Mouse (Mus musculus) ovary, adult 18-20 months (tissue): ENCODE results near the gene Alox8.

Experiments
- DNase-seq: peaks from one replicate; pipeline ENCODE4 v3.0.0; 2022; ENCODE audit warnings: low spot score, mixed read lengths

The Alox8 gene

GRCm38 (mm10) chr11:69179512-69179911, 18.1 kb downstream of the Alox8 start:
- no peak for DNase-seq

- no peak for DNase-seq
Observed at GRCm38 (mm10) chr11:69178525-69178924, 19.1 kb downstream of the Alox8 start.

GRCm38 (mm10) chr11:69174722-69175121, 22.9 kb downstream of the Alox8 start:
- DNase-seq: peak; percentile 50

DNA sequence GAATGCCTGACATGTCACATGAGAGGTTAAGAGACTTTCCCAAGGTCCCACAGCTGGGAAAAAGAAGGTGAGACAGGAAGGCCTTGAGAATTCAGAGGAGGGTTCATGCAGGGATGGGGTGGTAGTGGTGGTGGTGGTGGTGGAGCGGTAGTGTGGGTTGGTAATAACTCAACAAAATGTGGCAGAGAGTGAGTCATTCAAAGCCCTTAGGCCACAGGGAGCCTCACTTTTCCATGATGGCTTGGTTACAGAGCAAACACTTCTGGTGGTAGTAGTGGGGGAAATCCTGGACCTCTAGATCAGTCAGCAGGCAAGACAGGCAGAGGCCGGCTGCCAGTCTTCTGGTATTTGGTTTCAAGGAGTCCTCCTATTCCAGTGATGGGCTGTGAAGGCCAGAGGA, 25.0 kb downstream of the Alox8 start:
- no peak for DNase-seq

DNA sequence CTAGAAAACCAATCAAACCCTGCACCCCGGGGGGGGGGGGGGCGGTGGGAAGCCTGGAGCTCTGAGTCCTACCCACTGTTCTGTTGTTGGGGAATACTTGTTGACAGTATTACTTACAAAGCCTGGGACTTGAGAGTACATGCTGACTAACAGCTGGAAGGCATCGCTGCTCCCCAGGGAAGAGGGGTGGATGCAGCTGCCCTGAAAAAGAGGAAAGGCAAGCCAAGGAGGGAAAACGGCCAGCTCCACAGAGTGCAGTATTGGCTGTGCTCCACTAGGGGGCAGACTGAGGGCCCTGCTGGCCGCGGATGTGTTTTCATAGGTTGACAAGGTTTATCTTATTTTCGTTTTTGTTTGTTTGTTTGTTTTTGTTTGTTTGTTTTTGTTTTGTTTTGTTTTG, 26.0 kb downstream of the Alox8 start:
- DNase-seq: peak; percentile 41

DNA sequence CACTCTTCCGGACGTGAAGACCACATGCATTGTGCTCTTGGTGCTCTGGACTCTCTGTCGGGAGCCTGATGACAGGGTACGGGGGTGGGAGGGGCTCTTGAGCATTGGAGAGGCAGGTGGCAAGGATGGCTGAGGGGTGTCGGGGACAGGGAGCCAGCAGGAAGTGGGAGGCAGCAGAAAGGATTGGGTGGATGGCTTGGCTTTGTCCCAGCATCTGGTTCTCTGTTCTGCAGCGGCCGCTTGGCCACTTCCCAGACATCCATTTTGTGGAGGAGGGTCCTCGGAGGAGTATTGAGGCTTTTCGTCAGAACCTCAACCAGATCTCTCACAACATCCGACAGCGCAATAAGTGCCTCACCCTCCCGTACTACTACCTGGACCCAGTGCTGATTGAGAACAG, 28.3 kb downstream of the Alox8 start:
- DNase-seq: no peak

DNA sequence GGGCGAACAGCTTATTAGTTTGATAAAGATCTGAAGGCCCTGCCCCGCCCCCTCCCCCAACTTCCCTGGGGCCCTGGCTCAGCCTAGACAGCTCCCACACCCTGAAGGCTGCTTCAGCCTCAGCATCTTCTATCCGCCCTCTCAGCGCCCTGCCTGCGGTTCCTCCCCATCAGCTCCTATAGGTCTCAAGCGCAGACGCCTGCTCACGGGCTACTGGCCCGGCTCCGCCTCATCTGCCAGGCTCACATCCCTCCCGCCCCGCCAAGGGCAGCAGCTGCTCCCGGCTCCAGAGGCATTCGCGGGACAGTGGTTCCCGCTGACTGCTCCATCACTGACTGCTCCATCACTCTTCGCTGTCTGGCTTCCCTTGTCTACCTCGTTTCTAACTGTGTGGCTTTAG, 40.8 kb downstream of the Alox8 start, which contains the start of gene Alox12b:
Alox12b (plus strand) TSS at position 190 of the 400 bp plus-strand sequence.
- DNase-seq: no peak

- no peak for DNase-seq
Observed at GRCm38 (mm10) chr11:69155351-69155750, 42.3 kb downstream of the Alox8 start.

GRCm38 (mm10) chr11:69153831-69154230, 43.8 kb downstream of the Alox8 start:
- DNase-seq: no peak

DNA sequence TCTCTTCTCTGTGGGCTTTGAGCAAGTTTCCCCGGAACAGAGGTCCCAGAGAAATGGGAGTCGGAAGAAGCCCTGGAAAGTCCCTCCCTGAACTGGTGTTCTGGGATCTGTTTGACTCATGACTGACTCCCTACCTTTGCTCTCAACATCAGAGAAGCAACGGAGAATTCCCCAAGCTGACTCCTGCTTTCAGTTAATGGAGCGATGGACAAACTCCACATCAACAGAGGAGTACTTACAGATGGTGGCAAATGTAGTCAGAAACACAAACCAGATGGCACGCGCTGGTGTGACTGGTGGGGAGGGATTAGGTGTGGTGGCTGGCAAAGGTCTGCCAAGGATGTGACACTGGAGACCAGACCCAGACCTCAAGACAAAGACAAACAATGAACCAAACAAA, 46.6 kb downstream of the Alox8 start:
- DNase-seq: no peak

GRCm38 (mm10) chr11:69150444-69150843, 47.2 kb downstream of the Alox8 start:
- DNase-seq: no peak

DNA sequence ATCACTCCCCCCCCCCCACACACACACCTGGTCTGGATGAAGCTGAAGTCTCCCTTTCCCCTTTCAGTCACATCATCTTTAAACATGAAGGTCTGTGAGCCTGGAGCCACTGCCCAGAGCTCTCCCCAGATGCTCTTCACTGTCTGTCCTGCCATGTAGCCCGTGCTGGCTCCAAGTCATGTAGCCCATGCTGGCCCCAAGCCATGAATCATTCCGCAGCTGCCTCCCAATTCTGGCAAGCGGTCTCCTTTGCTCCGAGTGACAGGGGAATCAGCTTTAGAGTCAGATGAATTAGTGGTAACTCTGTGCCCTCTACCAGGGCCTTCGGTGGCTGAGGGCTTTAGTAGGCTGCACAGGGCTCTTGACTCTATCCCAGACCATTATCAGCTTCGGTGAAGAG, 47.9 kb downstream of the Alox8 start:
- DNase-seq: no peak

DNA sequence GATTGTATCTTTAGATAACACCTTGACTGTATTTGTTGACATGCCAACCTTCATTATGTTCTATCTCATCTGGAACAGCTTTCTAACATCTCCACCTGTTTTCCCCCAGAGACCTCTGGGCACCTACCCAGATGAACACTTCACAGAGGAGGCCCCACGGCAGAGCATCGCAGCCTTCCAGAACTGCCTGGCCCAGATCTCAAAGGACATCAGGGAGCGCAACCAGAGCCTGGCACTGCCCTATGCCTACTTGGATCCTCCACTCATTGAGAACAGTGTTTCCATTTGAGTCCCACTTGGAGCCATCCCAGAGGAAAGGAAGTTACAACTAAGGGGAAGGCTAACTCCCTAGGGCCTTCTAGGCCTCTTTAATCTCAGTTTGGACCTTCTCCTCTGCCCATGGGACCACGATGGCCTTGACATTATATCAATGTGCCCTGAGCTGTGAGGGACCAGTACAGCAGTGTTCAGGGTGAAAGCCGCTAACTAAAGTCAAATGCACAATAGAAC, 49.1 kb downstream of the Alox8 start:
- DNase-seq: no peak

- DNase-seq: peak; percentile 47
Observed at GRCm38 (mm10) chr11:69147546-69147945, 50.1 kb downstream of the Alox8 start.

DNA sequence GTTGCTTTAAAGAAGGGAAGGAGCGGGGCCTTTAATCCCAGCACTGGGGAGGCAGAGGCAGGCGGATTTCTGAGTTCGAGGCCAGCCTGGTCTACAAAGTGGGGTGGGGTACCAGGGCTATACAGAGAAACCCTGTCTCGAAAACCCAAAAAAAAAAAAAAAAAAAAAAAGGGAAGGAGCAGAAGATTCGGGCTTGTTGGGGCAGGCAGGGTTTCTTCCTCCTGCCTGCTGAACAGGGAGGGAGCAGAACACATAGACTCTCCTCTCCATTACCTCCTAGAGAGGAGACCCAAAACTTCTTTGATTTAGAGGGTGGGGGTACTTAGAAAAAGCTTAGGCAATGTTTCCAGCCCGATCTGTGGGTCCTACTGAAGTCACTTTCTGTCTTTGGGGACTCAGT, 62.3 kb downstream of the Alox8 start:
- no peak for DNase-seq

DNA sequence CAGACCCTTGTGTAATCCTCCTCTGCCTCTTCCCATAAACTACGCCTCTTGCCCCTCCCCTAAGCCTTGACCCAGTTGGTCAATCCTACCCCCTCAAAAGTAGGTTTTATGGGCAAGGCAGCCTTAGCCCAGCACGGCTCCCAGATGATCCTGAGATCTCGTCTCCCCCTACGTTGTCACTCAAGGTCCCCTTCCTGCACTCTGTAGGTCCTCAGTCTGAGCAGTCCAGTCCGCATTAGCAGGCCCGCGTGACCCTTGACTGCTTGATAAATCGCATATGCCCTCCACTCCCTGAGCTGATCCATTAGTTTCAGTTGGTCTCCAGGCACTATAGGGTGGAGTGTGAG, 63.0 kb downstream of the Alox8 start:
- no peak for DNase-seq
